Mouse (Mus musculus): Measurements from ENCODE around the gene Afg1l. TPM values are rescaled to one million over a fixed set of nuclear protein-coding genes. Genes with fewer than 3 reads are reported as not detected.

The Afg1l gene
- polyA plus RNA-seq, 1 experiment from 2014 or later = 5.1 TPM

- Histone ChIP-seq H3K4me2 (ENCODE audit: low read length) (no peak overlapping the region), H3K9me3 (replicated peaks; ENCODE audit: control insufficient read depth, low read length) (no peaks in the 10 kb centered on the region), H3K36me3 (ENCODE audit: control insufficient read depth, insufficient read depth, low read length) (no peaks in the 10 kb centered on the region), H3K9ac (ENCODE audit: low read length) (no peak overlapping the region), H3K27me3 (replicated peaks; ENCODE audit: control insufficient read depth, insufficient read depth, low read length) (no peaks in the 10 kb centered on the region), H3K4me1 (ENCODE audit: control insufficient read depth, insufficient read depth, low read length) (no peaks in the 10 kb centered on the region), H3K4me3 (ENCODE audit: low read depth, low read length) (no peak overlapping the region), H3K27ac (ENCODE audit: low read depth, low read length) (no peak overlapping the region)
- WGBS = 32% methylated on average over 3 of the region's 3 CpGs
- ATAC-seq (no peak), DNase-seq (ENCODE audit: low spot score) (peak; percentile 41)
Measured at GRCm38 (mm10) chr10:42355980-42356379, 122.4 kb downstream of the Afg1l start.

- DNase-seq (ENCODE audit: low spot score) = no peak
- no peaks in the 10 kb centered on the region for H3K27me3 ChIP-seq (replicated peaks; ENCODE audit: control insufficient read depth, insufficient read depth, low read length)
- H3K36me3 ChIP-seq (ENCODE audit: control insufficient read depth, insufficient read depth, low read length) = no peaks in the 10 kb centered on the region
- no peak overlapping the region for H3K4me2 ChIP-seq (ENCODE audit: low read length)
- H3K4me1 ChIP-seq (ENCODE audit: control insufficient read depth, insufficient read depth, low read length) = peaks cover 17% of the 10 kb centered on the region; the same call in 1 of the 2 replicates
- no peaks in the 10 kb centered on the region for H3K9me3 ChIP-seq (replicated peaks; ENCODE audit: control insufficient read depth, low read length)
- H3K27ac ChIP-seq (ENCODE audit: low read depth, low read length) = no peak overlapping the region
- 77% methylated on average over 5 of the region's 5 CpGs for WGBS
- H3K9ac ChIP-seq (ENCODE audit: low read length) = no peak overlapping the region
- no peak overlapping the region for H3K4me3 ChIP-seq (ENCODE audit: low read depth, low read length)
- ATAC-seq = no peak
Measured at GRCm38 (mm10) chr10:42347986-42348385, 130.4 kb downstream of the Afg1l start.

GRCm38 (mm10) chr10:42347127-42347526 lies 131.2 kb downstream of the Afg1l start:
- 23% methylated on average over 5 of the region's 5 CpGs for WGBS
- H3K27me3 ChIP-seq (replicated peaks; ENCODE audit: control insufficient read depth, insufficient read depth, low read length) = no peaks in the 10 kb centered on the region
- H3K4me3 ChIP-seq (ENCODE audit: low read depth, low read length) = no peak overlapping the region
- H3K27ac ChIP-seq (ENCODE audit: low read depth, low read length) = no peak overlapping the region
- H3K36me3 ChIP-seq (ENCODE audit: control insufficient read depth, insufficient read depth, low read length) = no peaks in the 10 kb centered on the region
- H3K4me1 ChIP-seq (ENCODE audit: control insufficient read depth, insufficient read depth, low read length) = peaks cover 17% of the 10 kb centered on the region; the same call in 1 of the 2 replicates
- DNase-seq (ENCODE audit: low spot score) (peak; percentile 85), ATAC-seq (peak; percentile 80)
- H3K9ac ChIP-seq (ENCODE audit: low read length) = no peak overlapping the region
- H3K9me3 ChIP-seq (replicated peaks; ENCODE audit: control insufficient read depth, low read length) = no peaks in the 10 kb centered on the region
- no peak overlapping the region for H3K4me2 ChIP-seq (ENCODE audit: low read length)

GRCm38 (mm10) chr10:42346179-42346877 lies 132.0 kb downstream of the Afg1l start:
- Histone ChIP-seq H3K9ac (ENCODE audit: low read length) (no peak overlapping the region), H3K9me3 (replicated peaks; ENCODE audit: control insufficient read depth, low read length) (no peaks in the 10 kb centered on the region)

GRCm38 (mm10) chr10:42342714-42343113 lies 135.7 kb downstream of the Afg1l start:
- Histone ChIP-seq H3K27me3 (replicated peaks; ENCODE audit: control insufficient read depth, insufficient read depth, low read length) (no peaks in the 10 kb centered on the region), H3K27ac (ENCODE audit: low read depth, low read length) (no peak overlapping the region), H3K36me3 (ENCODE audit: control insufficient read depth, insufficient read depth, low read length) (no peaks in the 10 kb centered on the region), H3K4me1 (ENCODE audit: control insufficient read depth, insufficient read depth, low read length) (peaks cover 46% of the 10 kb centered on the region), H3K4me2 (ENCODE audit: low read length) (no peak overlapping the region), H3K4me3 (ENCODE audit: low read depth, low read length) (no peak overlapping the region), H3K9ac (ENCODE audit: low read length) (no peak overlapping the region), H3K9me3 (replicated peaks; ENCODE audit: control insufficient read depth, low read length) (no peaks in the 10 kb centered on the region)
- 93% methylated on average over 5 of the region's 5 CpGs for WGBS
- ATAC-seq = no peak
- DNase-seq (ENCODE audit: low spot score) = no peak

More at GRCm38 (mm10) chr10:42346179-42346877, 132.0 kb downstream of the Afg1l start:
- Histone ChIP-seq H3K27me3 (replicated peaks; ENCODE audit: control insufficient read depth, insufficient read depth, low read length) (no peaks in the 10 kb centered on the region), H3K27ac (ENCODE audit: low read depth, low read length) (peak overlapping the region; percentile 67), H3K36me3 (ENCODE audit: control insufficient read depth, insufficient read depth, low read length) (no peaks in the 10 kb centered on the region), H3K4me2 (ENCODE audit: low read length) (peak overlapping the region; percentile 4; the same call in 1 of the 2 replicates), H3K4me1 (ENCODE audit: control insufficient read depth, insufficient read depth, low read length) (peaks cover 17% of the 10 kb centered on the region; the same call in 1 of the 2 replicates), H3K4me3 (ENCODE audit: low read depth, low read length) (no peak overlapping the region)
- DNase-seq (ENCODE audit: low spot score) (peak; percentile 56), ATAC-seq (peak; percentile 77)
- 27% methylated on average over 12 of the region's 12 CpGs for WGBS

- Histone ChIP-seq H3K9me3 (replicated peaks; ENCODE audit: control insufficient read depth, low read length) (no peaks in the 10 kb centered on the region), H3K4me1 (ENCODE audit: control insufficient read depth, insufficient read depth, low read length) (peaks cover 43% of the 10 kb centered on the region), H3K27me3 (replicated peaks; ENCODE audit: control insufficient read depth, insufficient read depth, low read length) (no peaks in the 10 kb centered on the region), H3K36me3 (ENCODE audit: control insufficient read depth, insufficient read depth, low read length) (no peaks in the 10 kb centered on the region), H3K4me3 (ENCODE audit: low read depth, low read length) (no peak overlapping the region), H3K4me2 (ENCODE audit: low read length) (no peak overlapping the region), H3K27ac (ENCODE audit: low read depth, low read length) (no peak overlapping the region), H3K9ac (ENCODE audit: low read length) (no peak overlapping the region)
- DNase-seq (ENCODE audit: low spot score) = no peak
- no peak for ATAC-seq
- WGBS = 80% methylated on average over 11 of the region's 11 CpGs
Measured at GRCm38 (mm10) chr10:42341815-42342457, 136.4 kb downstream of the Afg1l start.

GRCm38 (mm10) chr10:42340426-42340793 lies 138.0 kb downstream of the Afg1l start:
- peak overlapping the region; percentile 3; the same call in 1 of the 2 replicates for H3K27ac ChIP-seq (ENCODE audit: low read depth, low read length)
- ATAC-seq (0 out of 2 replicates have a peak, but pooled peaks have one; percentile 35), DNase-seq (ENCODE audit: low spot score) (peak; percentile 52)
- H3K4me3 ChIP-seq (ENCODE audit: low read depth, low read length) = no peak overlapping the region
- no peaks in the 10 kb centered on the region for H3K9me3 ChIP-seq (replicated peaks; ENCODE audit: control insufficient read depth, low read length)
- H3K9ac ChIP-seq (ENCODE audit: low read length) = no peak overlapping the region
- no peaks in the 10 kb centered on the region for H3K36me3 ChIP-seq (ENCODE audit: control insufficient read depth, insufficient read depth, low read length)
- H3K4me2 ChIP-seq (ENCODE audit: low read length) = no peak overlapping the region
- no peaks in the 10 kb centered on the region for H3K27me3 ChIP-seq (replicated peaks; ENCODE audit: control insufficient read depth, insufficient read depth, low read length)
- WGBS = 4% methylated on average over 6 of the region's 6 CpGs
- H3K4me1 ChIP-seq (ENCODE audit: control insufficient read depth, insufficient read depth, low read length) = peaks cover 34% of the 10 kb centered on the region

GRCm38 (mm10) chr10:42339773-42340425 lies 138.5 kb downstream of the Afg1l start:
- H3K9ac ChIP-seq (ENCODE audit: low read length) = no peak overlapping the region
- ATAC-seq (peak; percentile 83), DNase-seq (ENCODE audit: low spot score) (peak; percentile 88)
- no peaks in the 10 kb centered on the region for H3K36me3 ChIP-seq (ENCODE audit: control insufficient read depth, insufficient read depth, low read length)
- no peaks in the 10 kb centered on the region for H3K27me3 ChIP-seq (replicated peaks; ENCODE audit: control insufficient read depth, insufficient read depth, low read length)
- H3K4me2 ChIP-seq (ENCODE audit: low read length) = peak overlapping the region; percentile 20
- WGBS = 9% methylated on average over 8 of the region's 8 CpGs
- H3K9me3 ChIP-seq (replicated peaks; ENCODE audit: control insufficient read depth, low read length) = no peaks in the 10 kb centered on the region
- no peak overlapping the region for H3K4me3 ChIP-seq (ENCODE audit: low read depth, low read length)
- peaks cover 34% of the 10 kb centered on the region for H3K4me1 ChIP-seq (ENCODE audit: control insufficient read depth, insufficient read depth, low read length)
- peak overlapping the region; percentile 61; the same call in 1 of the 2 replicates for H3K27ac ChIP-seq (ENCODE audit: low read depth, low read length)
